Mouse (Mus musculus): Measurements from ENCODE around the gene Samd4.

Samd4 gene

DNA sequence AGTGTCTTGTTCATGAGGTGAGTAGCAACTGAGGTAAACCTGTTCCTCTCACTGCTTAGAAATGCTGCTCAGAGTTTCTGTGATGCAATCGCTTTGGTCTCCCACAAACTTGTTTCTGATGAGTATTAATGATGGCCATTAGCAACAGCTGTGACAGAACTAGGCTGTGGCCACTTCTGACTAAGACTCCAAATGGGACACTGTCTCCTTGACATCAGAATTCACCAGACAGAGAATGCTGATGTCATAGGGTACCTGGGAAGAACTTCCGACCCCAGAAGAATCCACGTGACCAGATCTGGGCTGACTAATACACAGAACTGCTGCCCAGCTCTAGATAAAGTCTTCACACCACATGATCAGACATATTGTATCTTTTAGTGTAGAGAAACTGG is 194.9 kb downstream of the Samd4 start:
- Histone ChIP-seq H3K27me3 (ENCODE audit: insufficient read depth, low read length) (peaks cover 3% of the 10 kb centered on the region; the same call in 1 of the 2 replicates), H3K36me3 (ENCODE audit: insufficient read depth, low read length) (no peaks in the 10 kb centered on the region), H3K9me3 (ENCODE audit: low read length) (peaks cover 8% of the 10 kb centered on the region; the same call in 1 of the 2 replicates), H3K4me3 (replicated peaks; ENCODE audit: low read length) (no peak overlapping the region), H3K4me1 (replicated peaks; ENCODE audit: low read depth, low read length) (no peaks in the 10 kb centered on the region)
- no peak for TF ChIP-seq NANOG (IDR thresholded peaks at IDR 0.05; ENCODE audit: borderline replicate concordance, low read length)
- no peak for TF ChIP-seq CTCF (conservative IDR thresholded peaks at IDR 0.05; ENCODE audit: low read length)
- TF ChIP-seq POU5F1 (IDR thresholded peaks at IDR 0.05; ENCODE audit: borderline replicate concordance, low read length), result no peak

DNA sequence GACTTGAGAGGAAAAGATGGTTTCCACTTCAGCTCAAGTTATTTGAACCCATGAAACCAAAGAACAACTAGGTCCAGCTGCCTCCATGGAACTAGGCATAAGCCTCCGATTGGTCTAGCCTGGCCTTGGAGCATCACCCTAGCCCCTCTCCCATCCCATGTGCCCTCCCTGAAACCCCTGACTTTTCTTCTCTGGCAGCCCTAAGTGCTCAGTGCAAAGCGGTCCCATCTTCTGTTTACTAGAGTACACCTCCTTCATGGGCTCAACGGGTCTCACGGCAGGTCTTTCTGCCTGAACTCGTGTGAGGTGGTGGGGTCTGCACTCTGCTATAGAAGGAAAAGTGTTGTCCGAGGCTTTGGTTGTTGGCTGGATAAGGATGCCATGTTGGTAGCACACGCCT is 197.3 kb downstream of the Samd4 start:
- Histone ChIP-seq H3K36me3 (ENCODE audit: insufficient read depth, low read length) (no peaks in the 10 kb centered on the region), H3K27me3 (ENCODE audit: insufficient read depth, low read length) (peaks cover 2% of the 10 kb centered on the region; the same call in 1 of the 2 replicates), H3K4me3 (replicated peaks; ENCODE audit: low read length) (no peak overlapping the region), H3K9me3 (ENCODE audit: low read length) (peaks cover 8% of the 10 kb centered on the region; the same call in 1 of the 2 replicates), H3K4me1 (replicated peaks; ENCODE audit: low read depth, low read length) (no peaks in the 10 kb centered on the region)
- TF ChIP-seq CTCF (conservative IDR thresholded peaks at IDR 0.05; ENCODE audit: low read length) (no peak), POU5F1 (IDR thresholded peaks at IDR 0.05; ENCODE audit: borderline replicate concordance, low read length) (no peak), NANOG (IDR thresholded peaks at IDR 0.05; ENCODE audit: borderline replicate concordance, low read length) (no peak)

DNA sequence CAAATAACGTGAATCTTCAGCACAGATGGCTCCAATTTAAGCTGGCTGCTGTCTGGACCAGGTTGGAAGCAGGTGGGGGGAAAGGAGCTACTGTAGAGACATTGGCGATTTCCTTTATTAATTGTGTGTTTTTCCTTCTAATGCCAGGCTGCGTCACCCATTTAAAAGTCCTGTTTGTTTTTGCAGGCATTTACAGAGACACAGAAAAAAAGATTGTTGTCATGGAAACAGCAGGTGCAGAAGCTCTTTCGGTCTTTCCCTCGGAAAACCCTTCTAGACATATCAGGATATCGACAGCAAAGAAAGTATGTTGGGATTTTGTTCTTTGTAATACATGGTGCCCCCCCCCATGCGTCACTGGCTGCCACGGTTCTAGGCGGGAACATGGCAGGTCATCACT is 200.7 kb downstream of the Samd4 start:
- Histone ChIP-seq H3K4me3 (replicated peaks; ENCODE audit: low read length) (no peak overlapping the region), H3K36me3 (ENCODE audit: insufficient read depth, low read length) (no peaks in the 10 kb centered on the region), H3K9me3 (ENCODE audit: low read length) (0 out of 2 replicates have a peak, but pooled peaks cover 3% of the 10 kb centered on the region), H3K4me1 (replicated peaks; ENCODE audit: low read depth, low read length) (peaks cover 15% of the 10 kb centered on the region), H3K27me3 (ENCODE audit: insufficient read depth, low read length) (peaks cover 10% of the 10 kb centered on the region)
- TF ChIP-seq NANOG (IDR thresholded peaks at IDR 0.05; ENCODE audit: borderline replicate concordance, low read length), result no peak
- no peak for TF ChIP-seq POU5F1 (IDR thresholded peaks at IDR 0.05; ENCODE audit: borderline replicate concordance, low read length)
- no peak for TF ChIP-seq CTCF (conservative IDR thresholded peaks at IDR 0.05; ENCODE audit: low read length)

DNA sequence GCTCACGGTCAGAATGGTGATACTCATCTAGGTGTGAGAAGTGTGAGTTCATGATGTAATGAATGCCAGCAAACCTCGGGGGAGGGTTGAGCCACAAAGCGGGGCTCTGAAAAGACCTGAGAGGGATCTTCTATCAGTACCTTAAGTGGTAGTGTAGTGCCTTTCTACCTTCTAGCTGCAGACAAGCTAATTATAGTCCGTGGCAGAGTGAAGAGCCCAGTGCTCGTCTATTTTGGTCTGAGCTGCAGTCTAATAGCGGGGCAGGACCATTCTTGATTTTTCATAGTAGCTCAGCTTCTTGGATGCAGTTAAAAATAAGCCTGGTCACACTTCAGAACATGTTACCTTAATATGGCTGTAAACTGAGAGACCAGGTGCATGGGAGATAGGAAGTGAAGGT is 201.2 kb downstream of the Samd4 start:
- TF ChIP-seq CTCF (conservative IDR thresholded peaks at IDR 0.05; ENCODE audit: low read length), result no peak
- TF ChIP-seq NANOG (IDR thresholded peaks at IDR 0.05; ENCODE audit: borderline replicate concordance, low read length), result no peak
- no peak for TF ChIP-seq POU5F1 (IDR thresholded peaks at IDR 0.05; ENCODE audit: borderline replicate concordance, low read length)
- Histone ChIP-seq H3K4me3 (replicated peaks; ENCODE audit: low read length) (no peak overlapping the region), H3K36me3 (ENCODE audit: insufficient read depth, low read length) (no peaks in the 10 kb centered on the region), H3K4me1 (replicated peaks; ENCODE audit: low read depth, low read length) (peaks cover 15% of the 10 kb centered on the region), H3K9me3 (ENCODE audit: low read length) (no peaks in the 10 kb centered on the region), H3K27me3 (ENCODE audit: insufficient read depth, low read length) (peaks cover 10% of the 10 kb centered on the region)

DNA sequence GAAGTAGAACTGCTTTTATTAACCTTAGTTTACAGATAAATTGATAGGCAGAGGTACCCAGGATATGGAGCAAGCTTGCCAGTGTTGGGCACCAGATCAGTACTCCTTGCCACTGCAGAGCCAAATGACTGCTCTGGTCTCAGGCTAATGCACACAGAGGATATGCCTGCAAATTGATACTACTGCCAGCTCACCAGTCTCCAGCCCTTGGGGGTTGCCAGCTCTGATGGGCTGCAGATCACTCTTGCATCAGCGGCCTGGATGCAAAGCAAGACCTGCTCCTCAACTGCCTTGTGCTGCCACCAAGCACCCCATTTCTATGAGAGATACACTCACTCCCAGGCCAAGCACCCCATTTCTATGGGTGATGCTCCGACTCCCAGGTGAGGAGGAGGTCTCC is 202.0 kb downstream of the Samd4 start:
- Histone ChIP-seq H3K4me1 (replicated peaks; ENCODE audit: low read depth, low read length) (peaks cover 15% of the 10 kb centered on the region), H3K36me3 (ENCODE audit: insufficient read depth, low read length) (no peaks in the 10 kb centered on the region), H3K27me3 (ENCODE audit: insufficient read depth, low read length) (peaks cover 13% of the 10 kb centered on the region), H3K4me3 (replicated peaks; ENCODE audit: low read length) (no peak overlapping the region), H3K9me3 (ENCODE audit: low read length) (no peaks in the 10 kb centered on the region)
- no peak for TF ChIP-seq POU5F1 (IDR thresholded peaks at IDR 0.05; ENCODE audit: borderline replicate concordance, low read length)
- no peak for TF ChIP-seq CTCF (conservative IDR thresholded peaks at IDR 0.05; ENCODE audit: low read length)
- no peak for TF ChIP-seq NANOG (IDR thresholded peaks at IDR 0.05; ENCODE audit: borderline replicate concordance, low read length)

DNA sequence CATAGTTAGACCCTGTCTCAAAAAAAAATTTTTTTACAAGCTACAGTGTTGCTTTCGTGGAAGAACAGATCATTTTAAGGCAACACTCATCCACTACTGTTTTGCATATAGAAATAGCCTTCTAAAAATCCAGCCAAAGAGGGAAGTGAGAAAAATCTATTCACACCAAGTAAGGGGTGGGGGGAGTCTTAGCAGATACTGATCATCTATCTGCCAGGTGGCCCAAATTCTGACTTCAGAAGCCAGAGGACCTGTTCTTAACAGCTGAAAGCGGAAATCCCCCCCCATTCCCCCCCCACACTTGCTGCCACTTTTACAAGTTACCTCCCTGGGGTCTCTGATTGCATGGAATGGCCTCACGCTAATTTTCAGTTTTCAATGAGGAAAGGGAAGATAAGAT is 203.5 kb downstream of the Samd4 start:
- peaks cover 14% of the 10 kb centered on the region for H3K27me3 ChIP-seq (ENCODE audit: insufficient read depth, low read length)
- TF ChIP-seq NANOG (IDR thresholded peaks at IDR 0.05; ENCODE audit: borderline replicate concordance, low read length) (no peak), POU5F1 (IDR thresholded peaks at IDR 0.05; ENCODE audit: borderline replicate concordance, low read length) (no peak), CTCF (conservative IDR thresholded peaks at IDR 0.05; ENCODE audit: low read length) (no peak)
- no peaks in the 10 kb centered on the region for H3K9me3 ChIP-seq (ENCODE audit: low read length)
- no peak overlapping the region for H3K4me3 ChIP-seq (replicated peaks; ENCODE audit: low read length)
- H3K4me1 ChIP-seq (replicated peaks; ENCODE audit: low read depth, low read length), result peaks cover 15% of the 10 kb centered on the region
- no peaks in the 10 kb centered on the region for H3K36me3 ChIP-seq (ENCODE audit: insufficient read depth, low read length)

DNA sequence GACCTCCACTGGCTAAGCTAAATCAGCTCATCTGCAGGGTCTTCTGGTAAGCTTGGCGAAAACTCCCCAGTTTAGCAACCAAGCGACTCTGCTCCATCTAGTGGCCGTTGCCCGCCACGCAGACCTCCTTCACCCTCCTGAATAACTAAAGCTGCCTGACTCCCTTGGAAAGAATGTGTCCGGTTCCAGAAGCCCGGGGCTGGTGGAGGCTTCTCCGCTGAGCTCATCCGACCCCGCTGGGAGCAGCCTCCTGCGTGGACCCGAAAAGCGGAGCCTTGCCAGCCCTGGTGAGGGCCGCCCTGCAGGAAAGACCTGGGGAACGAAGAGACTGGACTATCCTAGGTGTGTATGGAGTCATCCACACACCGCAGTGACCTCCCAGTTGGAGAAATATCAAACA is 204.1 kb downstream of the Samd4 start:
- no peaks in the 10 kb centered on the region for H3K9me3 ChIP-seq (ENCODE audit: low read length)
- H3K4me1 ChIP-seq (replicated peaks; ENCODE audit: low read depth, low read length), result peaks cover 15% of the 10 kb centered on the region
- H3K36me3 ChIP-seq (ENCODE audit: insufficient read depth, low read length), result no peaks in the 10 kb centered on the region
- H3K27me3 ChIP-seq (ENCODE audit: insufficient read depth, low read length), result peaks cover 20% of the 10 kb centered on the region
- peak overlapping the region; percentile 81 for H3K4me3 ChIP-seq (replicated peaks; ENCODE audit: low read length)
- peak; percentile 56 for TF ChIP-seq CTCF (conservative IDR thresholded peaks at IDR 0.05; ENCODE audit: low read length)
- no peak for TF ChIP-seq POU5F1 (IDR thresholded peaks at IDR 0.05; ENCODE audit: borderline replicate concordance, low read length)

DNA sequence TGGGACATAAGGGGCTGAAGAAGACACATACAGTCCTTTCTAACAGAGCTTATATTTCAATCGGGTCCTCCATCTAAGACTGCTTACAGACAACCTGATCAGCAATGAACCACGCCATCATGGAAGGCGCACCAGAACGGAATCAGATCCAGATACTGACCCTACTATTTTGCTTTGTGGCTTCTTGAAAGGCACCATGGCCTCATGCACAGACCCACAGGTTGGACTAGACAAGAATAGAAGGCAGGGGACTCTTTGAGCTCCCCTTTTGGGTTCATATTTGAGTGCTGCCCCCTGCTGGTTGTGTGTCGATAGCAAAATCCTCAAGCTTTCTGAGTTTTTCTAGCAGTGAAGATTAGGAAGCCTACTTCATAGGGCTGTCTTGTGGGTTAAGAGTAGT is 204.5 kb downstream of the Samd4 start:
- Histone ChIP-seq H3K4me3 (replicated peaks; ENCODE audit: low read length) (peak overlapping the region; percentile 81), H3K9me3 (ENCODE audit: low read length) (no peaks in the 10 kb centered on the region), H3K27me3 (ENCODE audit: insufficient read depth, low read length) (peaks cover 24% of the 10 kb centered on the region), H3K36me3 (ENCODE audit: insufficient read depth, low read length) (no peaks in the 10 kb centered on the region), H3K4me1 (replicated peaks; ENCODE audit: low read depth, low read length) (peaks cover 15% of the 10 kb centered on the region)
- peak; percentile 70 for TF ChIP-seq CTCF (conservative IDR thresholded peaks at IDR 0.05; ENCODE audit: low read length)
- TF ChIP-seq NANOG (IDR thresholded peaks at IDR 0.05; ENCODE audit: borderline replicate concordance, low read length), result no peak

DNA sequence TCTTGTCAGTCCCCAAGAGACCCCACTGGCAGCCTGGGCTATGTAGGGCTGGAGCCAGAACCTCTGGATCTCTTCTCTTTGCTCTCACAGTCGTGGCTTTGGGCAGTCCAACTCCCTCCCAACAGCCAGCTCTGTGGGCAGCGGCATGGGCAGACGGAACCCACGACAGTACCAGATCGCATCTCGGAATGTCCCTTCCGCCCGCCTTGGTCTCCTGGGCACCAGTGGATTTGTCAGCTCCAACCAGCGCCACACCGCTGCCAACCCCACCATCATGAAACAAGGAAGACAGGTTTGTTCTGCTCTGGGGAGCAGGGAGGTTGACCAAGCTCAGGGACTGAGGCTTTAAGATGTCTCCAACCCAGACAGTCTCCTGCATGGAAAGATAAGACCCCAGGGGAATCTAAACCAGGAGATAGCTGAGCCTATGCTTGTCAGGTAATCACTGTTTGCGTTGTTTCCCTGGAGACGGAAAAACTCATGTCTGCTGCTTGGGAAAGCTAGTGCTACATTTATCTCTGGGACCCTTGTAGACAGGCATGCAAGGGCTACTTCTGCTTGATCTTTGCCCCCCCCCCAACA is 205.1 kb downstream of the Samd4 start:
- TF ChIP-seq CTCF (conservative IDR thresholded peaks at IDR 0.05; ENCODE audit: low read length) (no peak), NANOG (IDR thresholded peaks at IDR 0.05; ENCODE audit: borderline replicate concordance, low read length) (no peak), POU5F1 (IDR thresholded peaks at IDR 0.05; ENCODE audit: borderline replicate concordance, low read length) (no peak)
- no peak overlapping the region for H3K4me3 ChIP-seq (replicated peaks; ENCODE audit: low read length)
- peaks cover 15% of the 10 kb centered on the region for H3K4me1 ChIP-seq (replicated peaks; ENCODE audit: low read depth, low read length)
- H3K27me3 ChIP-seq (ENCODE audit: insufficient read depth, low read length), result peaks cover 27% of the 10 kb centered on the region
- no peaks in the 10 kb centered on the region for H3K36me3 ChIP-seq (ENCODE audit: insufficient read depth, low read length)
- H3K9me3 ChIP-seq (ENCODE audit: low read length), result no peaks in the 10 kb centered on the region
